Mouse (Mus musculus) testis, adult 2 months (tissue): ENCODE data around the gene Mrps34.

Experiments
- CTCF ChIP-seq: fragments of 200-500 bp; IDR thresholded peaks from 2 replicates; pipeline ENCODE4 v1.5.1; 2012; ENCODE audit warnings: low read depth, mild to moderate bottlenecking, inconsistent platforms, low read length, moderate library complexity; ENCODE audit not compliant: control insufficient read depth, insufficient read depth, insufficient replicate concordance
- POLR2A ChIP-seq: fragments of 200-500 bp; IDR thresholded peaks from 2 replicates; pipeline ENCODE4 v1.6.1; 2012; ENCODE audit warnings: low read depth, mild to moderate bottlenecking, inconsistent platforms, low read length, moderate library complexity; ENCODE audit not compliant: control insufficient read depth

GRCm38 (mm10) chr17:24937266-24937665, 42.4 kb downstream of the Mrps34 start:
- TF ChIP-seq CTCF (no peak), POLR2A (no peak)
